Mouse (Mus musculus) embryonic facial prominence, embryonic 15.5 days (tissue): ENCODE measurements at regions not wholly inside any gene's neighbourhood (a gene's known extent, or its start where the extent isn't known, plus 50 kb on each side); places are given as distances from the start of the nearest gene placed in this dataset.

Experiments
- ATAC-seq: fragments of 200-750 bp; cut with Nextera tagmentation; 2 replicates; pipeline ENCODE4 v1.8.0; 2017; ENCODE audit warnings: low read depth, moderate TSS enrichment; ENCODE audit not compliant: insufficient number of reproducible peaks, low FRiP score, low TSS enrichment
- H3K27ac ChIP-seq: fragments of 300-500 bp; sonication (generic); replicated peaks from 2 replicates; pipeline ENCODE4 v1.5.1; 2015; ENCODE audit warnings: mild to moderate bottlenecking, inconsistent platforms
- H3K27me3 ChIP-seq: fragments of 300-500 bp; sonication (generic); 2 replicates; pipeline ENCODE4 v1.6.1; 2015; ENCODE audit warnings: inconsistent platforms
- H3K36me3 ChIP-seq: fragments of 300-500 bp; sonication (generic); 2 replicates; pipeline ENCODE4 v1.6.1; 2015; ENCODE audit warnings: mild to moderate bottlenecking, inconsistent platforms
- H3K4me1 ChIP-seq: fragments of 300-500 bp; sonication (generic); 2 replicates; pipeline ENCODE4 v1.6.1; 2015; ENCODE audit warnings: inconsistent platforms
- H3K4me2 ChIP-seq: fragments of 300-500 bp; sonication (generic); replicated peaks from 2 replicates; pipeline ENCODE4 v1.6.1; 2015; ENCODE audit warnings: mild to moderate bottlenecking, inconsistent platforms
- H3K4me3 ChIP-seq: fragments of 300-500 bp; sonication (generic); replicated peaks from 2 replicates; pipeline ENCODE4 v1.5.1; 2015; ENCODE audit warnings: mild to moderate bottlenecking, inconsistent platforms
- H3K9ac ChIP-seq: fragments of 300-500 bp; sonication (generic); 2 replicates; pipeline ENCODE4 v1.6.1; 2015; ENCODE audit warnings: inconsistent platforms
- H3K9me3 ChIP-seq: fragments of 300-500 bp; sonication (generic); replicated peaks from 2 replicates; pipeline ENCODE4 v1.6.1; 2016; ENCODE audit warnings: inconsistent platforms
- WGBS: fragments of 180-500 bp; shearing (Covaris S2); methylation state at CpG from one replicate; pipeline ENCODE4 v1.1.7; 2015; 5-methylcytosine and 5-hydroxymethylcytosine counted together

GRCm38 (mm10) chr2:17887699-17888098 lies 109.1 kb downstream of the H2al2a start:
- H3K4me3 ChIP-seq, result no peak overlapping the region
- no peaks in the 10 kb centered on the region for H3K36me3 ChIP-seq
- H3K27ac ChIP-seq, result no peak overlapping the region
- no peak overlapping the region for H3K4me2 ChIP-seq
- 59% methylated on average over 3 of the region's 3 CpGs for WGBS
- no peaks in the 10 kb centered on the region for H3K9me3 ChIP-seq
- no peak overlapping the region for H3K9ac ChIP-seq
- H3K27me3 ChIP-seq, result no peaks in the 10 kb centered on the region
- ATAC-seq, result no peak
- no peaks in the 10 kb centered on the region for H3K4me1 ChIP-seq

GRCm38 (mm10) chr2:17882389-17882788 lies 114.4 kb downstream of the H2al2a start:
- Histone ChIP-seq H3K36me3 (no peaks in the 10 kb centered on the region), H3K4me1 (peaks cover 4% of the 10 kb centered on the region; the same call in 1 of the 2 replicates), H3K27me3 (no peaks in the 10 kb centered on the region), H3K9me3 (no peaks in the 10 kb centered on the region), H3K27ac (no peak overlapping the region), H3K9ac (no peak overlapping the region), H3K4me3 (no peak overlapping the region), H3K4me2 (no peak overlapping the region)
- no peak for ATAC-seq
- 80% methylated on average over 12 of the region's 12 CpGs for WGBS

- 50% methylated on average over 11 of the region's 11 CpGs for WGBS
- Histone ChIP-seq H3K9me3 (no peaks in the 10 kb centered on the region), H3K27ac (0 out of 2 replicates have a peak overlapping the region, but pooled peaks have one; percentile 22), H3K4me2 (no peak overlapping the region), H3K4me3 (no peak overlapping the region), H3K27me3 (no peaks in the 10 kb centered on the region), H3K9ac (no peak overlapping the region), H3K36me3 (no peaks in the 10 kb centered on the region), H3K4me1 (peaks cover 4% of the 10 kb centered on the region; the same call in 1 of the 2 replicates)
- ATAC-seq, result peak; percentile 65; the same call in 1 of the 2 replicates
Observed at GRCm38 (mm10) chr2:17880800-17881717, 115.7 kb downstream of the H2al2a start.

GRCm38 (mm10) chr2:17877901-17878300 lies 118.9 kb downstream of the H2al2a start:
- H3K27me3 ChIP-seq, result no peaks in the 10 kb centered on the region
- H3K4me3 ChIP-seq, result no peak overlapping the region
- ATAC-seq, result no peak
- H3K36me3 ChIP-seq, result no peaks in the 10 kb centered on the region
- H3K4me2 ChIP-seq, result no peak overlapping the region
- no peaks in the 10 kb centered on the region for H3K9me3 ChIP-seq
- 69% methylated on average over 1 of the region's 1 CpGs for WGBS
- H3K27ac ChIP-seq, result no peak overlapping the region
- no peak overlapping the region for H3K9ac ChIP-seq
- peaks cover 4% of the 10 kb centered on the region; the same call in 1 of the 2 replicates for H3K4me1 ChIP-seq

GRCm38 (mm10) chr2:17876942-17877341 lies 119.8 kb downstream of the H2al2a start:
- Histone ChIP-seq H3K27me3 (no peaks in the 10 kb centered on the region), H3K4me1 (peaks cover 4% of the 10 kb centered on the region; the same call in 1 of the 2 replicates), H3K27ac (no peak overlapping the region), H3K9ac (no peak overlapping the region), H3K4me2 (no peak overlapping the region), H3K36me3 (no peaks in the 10 kb centered on the region), H3K9me3 (no peaks in the 10 kb centered on the region), H3K4me3 (no peak overlapping the region)
- 85% methylated on average over 3 of the region's 3 CpGs for WGBS
- no peak for ATAC-seq

GRCm38 (mm10) chr2:17876155-17876554 lies 120.6 kb downstream of the H2al2a start:
- Histone ChIP-seq H3K4me3 (no peak overlapping the region), H3K27me3 (no peaks in the 10 kb centered on the region), H3K9me3 (no peaks in the 10 kb centered on the region), H3K36me3 (no peaks in the 10 kb centered on the region), H3K27ac (no peak overlapping the region), H3K4me2 (no peak overlapping the region), H3K9ac (no peak overlapping the region), H3K4me1 (peaks cover 4% of the 10 kb centered on the region; the same call in 1 of the 2 replicates)
- no peak for ATAC-seq
- 58% methylated on average over 9 of the region's 9 CpGs for WGBS

- H3K4me1 ChIP-seq, result peaks cover 8% of the 10 kb centered on the region
- H3K27me3 ChIP-seq, result no peaks in the 10 kb centered on the region
- ATAC-seq, result 0 out of 2 replicates have a peak, but pooled peaks have one; percentile 15
- H3K36me3 ChIP-seq, result no peaks in the 10 kb centered on the region
- WGBS, result 34% methylated on average over 2 of the region's 2 CpGs
- no peak overlapping the region for H3K27ac ChIP-seq
- no peak overlapping the region for H3K4me2 ChIP-seq
- H3K9me3 ChIP-seq, result no peaks in the 10 kb centered on the region
- H3K4me3 ChIP-seq, result no peak overlapping the region
- H3K9ac ChIP-seq, result no peak overlapping the region
Observed at GRCm38 (mm10) chr2:17870562-17870961, 126.2 kb downstream of the H2al2a start.

GRCm38 (mm10) chr2:17868145-17868544 lies 128.6 kb downstream of the H2al2a start:
- H3K4me2 ChIP-seq, result no peak overlapping the region
- ATAC-seq, result no peak

GRCm38 (mm10) chr2:17867341-17867740 lies 129.4 kb downstream of the H2al2a start:
- H3K9me3 ChIP-seq, result no peaks in the 10 kb centered on the region
- no peaks in the 10 kb centered on the region for H3K27me3 ChIP-seq
- ATAC-seq, result no peak
- 70% methylated on average over 3 of the region's 3 CpGs for WGBS
- peaks cover 8% of the 10 kb centered on the region for H3K4me1 ChIP-seq
- H3K27ac ChIP-seq, result no peak overlapping the region
- no peak overlapping the region for H3K4me2 ChIP-seq
- H3K36me3 ChIP-seq, result no peaks in the 10 kb centered on the region
- no peak overlapping the region for H3K4me3 ChIP-seq
- no peak overlapping the region for H3K9ac ChIP-seq

More at GRCm38 (mm10) chr2:17868145-17868544, 128.6 kb downstream of the H2al2a start:
- H3K27ac ChIP-seq, result no peak overlapping the region
- H3K27me3 ChIP-seq, result no peaks in the 10 kb centered on the region
- H3K4me3 ChIP-seq, result no peak overlapping the region
- H3K9ac ChIP-seq, result no peak overlapping the region
- WGBS, result 13% methylated on average over 9 of the region's 9 CpGs
- no peaks in the 10 kb centered on the region for H3K9me3 ChIP-seq
- peaks cover 8% of the 10 kb centered on the region for H3K4me1 ChIP-seq
- H3K36me3 ChIP-seq, result no peaks in the 10 kb centered on the region

- H3K4me2 ChIP-seq, result peak overlapping the region; percentile 40
Observed at GRCm38 (mm10) chr2:17861765-17862495, 130.7 kb upstream of the Nebl start.

GRCm38 (mm10) chr2:17860922-17861559 lies 129.8 kb upstream of the Nebl start:
- Histone ChIP-seq H3K4me3 (no peak overlapping the region), H3K27ac (0 out of 2 replicates have a peak overlapping the region, but pooled peaks have one; percentile 8), H3K4me1 (peaks cover 14% of the 10 kb centered on the region), H3K27me3 (no peaks in the 10 kb centered on the region), H3K9me3 (no peaks in the 10 kb centered on the region), H3K36me3 (no peaks in the 10 kb centered on the region), H3K4me2 (peak overlapping the region; percentile 40; the same call in 1 of the 2 replicates), H3K9ac (no peak overlapping the region)
- no peak for ATAC-seq
- 29% methylated on average over 4 of the region's 4 CpGs for WGBS

More at GRCm38 (mm10) chr2:17861765-17862495, 130.7 kb upstream of the Nebl start:
- ATAC-seq, result no peak
- Histone ChIP-seq H3K4me3 (0 out of 2 replicates have a peak overlapping the region, but pooled peaks have one; percentile 4), H3K4me1 (peaks cover 14% of the 10 kb centered on the region), H3K27ac (0 out of 2 replicates have a peak overlapping the region, but pooled peaks have one; percentile 4), H3K9me3 (no peaks in the 10 kb centered on the region), H3K27me3 (no peaks in the 10 kb centered on the region), H3K9ac (no peak overlapping the region), H3K36me3 (no peaks in the 10 kb centered on the region)
- WGBS, result 12% methylated on average over 10 of the region's 10 CpGs
